Mouse (Mus musculus) thymus, adult 2 months (tissue): Measurements from ENCODE around the gene Znrd1as.

Source experiments
- CTCF ChIP-seq: fragments of 200-500 bp; IDR thresholded peaks from 2 replicates; pipeline ENCODE4 v1.5.1; 2012; ENCODE audit warnings: mild to moderate bottlenecking, control low read depth, low read length, moderate library complexity, borderline replicate concordance; ENCODE audit not compliant: control insufficient read depth, poor library complexity, insufficient read depth; ENCODE audit errors: extremely low read depth
- POLR2A ChIP-seq: fragments of 200-500 bp; IDR thresholded peaks from 2 replicates; pipeline ENCODE4 v1.6.1; 2012; ENCODE audit warnings: mild to moderate bottlenecking, low read length, control low read depth, moderate library complexity; ENCODE audit not compliant: control insufficient read depth, poor library complexity, insufficient read depth; ENCODE audit errors: extremely low read depth

DNA sequence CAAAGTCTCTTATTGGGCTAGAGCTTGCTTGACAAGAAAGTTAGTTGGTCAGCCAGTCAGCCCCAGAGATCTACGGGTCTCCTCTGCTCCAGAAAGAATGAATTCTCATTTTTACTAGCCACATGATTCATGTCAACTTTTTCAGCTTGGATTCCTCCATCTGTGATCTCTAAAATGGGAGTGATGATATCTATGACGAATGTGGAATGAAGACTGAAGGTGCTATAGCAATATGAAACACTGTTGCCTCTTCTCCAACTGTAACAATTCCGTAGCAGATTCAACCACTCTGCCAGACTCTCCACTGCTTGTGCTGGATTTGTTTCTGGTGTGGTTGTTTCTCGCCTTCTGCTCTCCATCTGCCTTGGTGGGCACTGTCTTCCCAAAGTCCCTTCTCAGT is 27.3 kb upstream of the Znrd1as start:
- TF ChIP-seq CTCF (no peak), POLR2A (no peak)
